Mouse (Mus musculus) bone marrow, adult 2 months (tissue): ENCODE data around the gene Tbc1d30.

ENCODE experiments used
- CTCF ChIP-seq: fragments of 200-500 bp; IDR thresholded peaks from 2 replicates; pipeline ENCODE4 v1.5.1; 2011; ENCODE audit warnings: low read length, control low read depth; ENCODE audit not compliant: control insufficient read depth, insufficient read depth
- POLR2A ChIP-seq: fragments of 200-500 bp; IDR thresholded peaks from 2 replicates; pipeline ENCODE4 v1.6.1; 2011; ENCODE audit warnings: low read depth, mild to moderate bottlenecking, control low read depth, low read length, borderline replicate concordance; ENCODE audit not compliant: control insufficient read depth

DNA sequence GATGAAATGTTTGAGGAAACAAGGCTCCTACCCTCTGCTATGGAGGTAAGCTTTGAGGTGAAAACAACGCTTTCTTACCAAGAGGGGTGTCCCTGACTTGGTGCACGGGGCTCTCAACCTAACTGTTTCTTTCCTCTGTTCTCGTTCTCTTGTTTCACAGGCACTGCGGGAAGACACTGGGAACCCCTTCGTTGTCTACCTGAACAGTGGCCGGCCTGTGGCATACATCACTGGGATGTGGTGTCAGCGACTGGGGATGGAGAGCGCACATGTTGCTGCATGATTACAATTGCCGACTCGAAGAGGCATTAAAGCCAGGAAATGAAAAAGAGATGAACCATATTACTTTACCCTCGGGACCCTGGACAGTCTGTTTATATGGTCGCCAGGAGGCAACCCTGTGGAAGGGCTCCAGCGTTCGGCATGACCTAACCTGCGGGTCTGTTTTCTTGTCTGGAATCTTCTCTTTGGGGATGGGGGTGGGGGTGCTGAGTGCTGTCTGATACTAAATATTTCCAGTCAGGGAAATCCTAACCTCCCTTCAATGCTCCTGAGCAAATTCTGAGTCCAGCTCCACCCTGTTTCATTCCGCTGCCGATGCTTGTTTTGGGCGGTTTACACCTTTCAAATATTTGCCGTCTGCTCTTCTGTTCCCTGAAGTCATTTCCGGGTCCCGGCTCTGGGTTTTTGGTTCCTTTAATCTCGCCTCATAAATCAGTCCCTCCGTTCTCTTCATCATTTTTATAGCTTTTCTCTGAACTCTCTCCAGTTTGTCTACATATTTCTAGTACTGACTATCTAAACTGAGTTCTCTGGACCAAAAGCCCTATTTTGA lies 107.5 kb downstream of the Tbc1d30 start:
- TF ChIP-seq CTCF (no peak), POLR2A (no peak)
